Mouse (Mus musculus) cerebellum, postnatal 25 days (tissue): ENCODE measurements around the gene Tbc1d10a.

ENCODE experiments used
- DNase-seq, 2 experiments: peaks; one replicate each; pipeline ENCODE4 v3.0.0; 2021; ENCODE audit warnings: mixed read lengths in 2 of 2

Tbc1d10a gene

DNA sequence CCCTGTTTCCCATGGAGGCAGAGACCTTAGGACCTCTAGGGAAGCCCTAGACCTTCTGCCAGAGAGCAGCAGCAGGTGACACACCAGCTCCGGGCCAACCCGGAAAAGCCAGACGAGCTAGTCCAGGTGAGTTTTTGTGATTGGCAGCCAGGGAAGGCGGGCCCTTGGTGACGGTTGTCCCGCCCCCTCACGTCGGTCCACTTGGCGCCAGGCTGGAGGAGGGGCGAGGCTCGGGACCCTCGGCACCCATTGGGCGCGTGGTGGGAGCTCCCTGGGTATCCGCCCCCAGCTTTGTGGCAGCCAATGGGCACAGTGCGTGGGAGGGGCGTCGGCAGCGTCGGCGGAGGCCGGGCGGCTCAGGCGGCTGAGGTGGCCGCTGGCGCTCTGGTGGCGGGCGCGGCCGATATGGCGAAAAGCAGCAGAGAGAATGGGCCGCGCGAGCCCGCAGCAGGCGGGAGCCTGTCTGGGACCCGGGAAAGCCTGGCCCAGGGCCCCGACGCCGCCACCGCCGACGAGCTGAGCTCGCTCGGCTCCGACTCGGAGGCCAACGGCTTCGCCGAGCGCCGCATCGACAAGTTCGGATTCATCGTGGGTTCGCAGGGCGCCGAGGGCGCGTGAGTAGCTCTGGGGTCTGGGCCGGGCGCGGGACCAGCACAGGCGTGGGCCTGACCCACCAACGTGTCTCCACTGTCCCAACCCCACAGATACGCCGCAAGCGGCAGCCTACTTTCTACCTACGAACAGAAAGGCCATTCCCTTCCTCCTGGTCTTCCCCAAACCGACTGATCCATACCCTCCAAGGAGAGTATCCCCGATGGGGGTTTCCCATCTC is at the start of gene Tbc1d10a:
Tbc1d10a (plus strand) TSS at position 304 of the 832 bp plus-strand sequence.
- DNase-seq, result peak; percentile 98 to 99

DNA sequence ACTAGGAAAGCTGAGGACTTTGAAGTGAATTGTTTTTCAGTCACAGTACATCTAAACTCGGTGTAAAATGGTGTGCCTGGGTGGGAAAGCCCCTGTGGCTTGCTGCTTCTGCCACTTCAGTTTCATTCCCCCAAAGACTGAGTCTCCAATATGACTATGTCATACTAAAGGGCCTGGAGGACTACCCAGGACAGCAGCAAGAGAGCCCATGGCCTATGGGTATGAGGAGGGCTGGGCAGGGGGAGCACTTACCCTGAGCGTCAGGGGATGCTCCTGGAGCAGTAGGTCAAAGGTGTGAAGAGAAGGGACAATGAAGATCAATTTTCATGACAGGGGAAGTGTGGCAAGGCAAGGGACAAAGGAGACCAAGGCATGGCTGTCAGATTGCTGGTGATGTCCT is 47.6 kb upstream of the Tbc1d10a start:
- DNase-seq, result no peak

- DNase-seq, result no peak
Observed at GRCm38 (mm10) chr11:4141505-4141904, 45.1 kb upstream of the Tbc1d10a start.

GRCm38 (mm10) chr11:4142352-4142751 is 44.2 kb upstream of the Tbc1d10a start:
- no peak for DNase-seq

DNA sequence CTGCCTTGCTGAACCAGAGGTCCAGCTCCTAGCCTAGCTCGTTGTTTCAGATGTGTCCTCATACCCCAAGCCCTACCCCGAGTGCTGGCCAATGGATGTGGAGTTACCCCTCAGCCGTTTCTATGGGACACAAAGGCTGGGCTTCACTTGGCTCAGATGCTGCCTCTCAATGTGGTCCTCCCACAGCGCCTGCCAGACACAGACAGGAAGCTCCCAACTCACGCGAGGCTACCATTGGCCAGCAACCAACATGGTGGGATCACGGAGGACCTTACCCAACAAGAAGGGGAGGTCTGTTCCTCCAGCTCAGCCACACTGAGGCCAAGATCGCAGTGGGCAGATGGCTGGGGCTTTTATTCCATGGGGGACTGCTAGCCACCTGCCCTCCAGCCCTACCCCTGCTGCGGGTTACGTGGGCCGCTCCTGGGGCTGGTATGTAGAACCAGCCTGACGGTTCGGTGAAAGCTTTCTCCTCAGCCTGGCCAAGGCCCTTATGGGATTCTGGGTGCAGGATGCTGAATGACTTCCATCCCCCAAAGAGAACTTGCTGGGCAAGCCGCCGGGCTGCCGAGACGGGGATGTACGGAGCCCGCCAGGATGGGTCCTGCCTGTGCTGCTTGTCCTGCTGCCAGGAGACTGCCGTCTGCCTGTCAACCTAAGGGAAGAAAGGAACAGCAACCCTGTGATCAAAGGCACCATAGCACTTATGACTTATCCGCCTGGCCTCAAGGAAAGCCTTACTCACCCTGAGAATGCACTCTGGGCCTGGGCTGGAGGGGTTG is 43.1 kb upstream of the Tbc1d10a start:
- DNase-seq, result peak; percentile 36 to 48

GRCm38 (mm10) chr11:4146381-4146780 is 40.2 kb upstream of the Tbc1d10a start:
- DNase-seq, result no peak

DNA sequence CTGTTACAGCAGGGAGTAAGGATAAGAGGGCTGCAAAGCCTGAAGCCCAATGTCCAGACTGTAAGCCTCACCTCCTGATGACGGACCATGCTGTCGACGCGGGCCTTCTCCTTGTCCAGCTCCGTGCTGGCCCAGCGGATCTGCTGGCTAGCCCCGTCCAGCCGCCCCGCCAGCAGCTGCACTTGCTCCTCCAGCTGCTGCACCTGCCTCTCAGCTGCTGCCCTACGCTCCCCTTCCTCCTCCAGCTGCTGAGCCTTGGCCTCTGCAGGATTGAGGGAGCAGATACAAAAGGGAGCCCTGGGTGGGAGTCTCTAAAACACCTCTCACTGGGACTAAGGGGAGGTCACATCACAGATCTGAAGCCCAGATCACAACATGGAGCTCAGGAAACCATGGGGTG is 39.5 kb upstream of the Tbc1d10a start:
- DNase-seq, result no peak

DNA sequence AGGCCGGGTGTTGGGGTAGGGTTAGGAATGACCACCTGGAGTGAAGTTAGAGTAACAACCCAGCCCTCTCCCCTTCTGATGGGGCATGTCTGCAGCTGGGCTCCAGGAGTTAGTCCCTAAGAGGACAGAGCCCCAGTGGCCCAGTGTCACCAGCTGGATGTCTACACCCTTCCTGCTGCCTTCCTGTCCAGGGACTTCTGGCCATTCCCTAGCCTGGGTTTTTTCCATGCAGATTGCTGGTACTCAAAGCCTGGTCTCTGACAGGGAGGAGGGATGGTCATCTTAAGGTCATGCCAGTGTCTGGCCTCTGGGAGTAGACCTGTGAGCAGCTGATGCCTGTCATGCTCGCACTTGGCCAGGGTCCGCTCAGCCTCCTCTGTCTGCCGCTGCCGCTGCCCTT is 38.5 kb upstream of the Tbc1d10a start:
- no peak for DNase-seq

GRCm38 (mm10) chr11:4148536-4149156 is 37.9 kb upstream of the Tbc1d10a start:
- DNase-seq, result no peak

DNA sequence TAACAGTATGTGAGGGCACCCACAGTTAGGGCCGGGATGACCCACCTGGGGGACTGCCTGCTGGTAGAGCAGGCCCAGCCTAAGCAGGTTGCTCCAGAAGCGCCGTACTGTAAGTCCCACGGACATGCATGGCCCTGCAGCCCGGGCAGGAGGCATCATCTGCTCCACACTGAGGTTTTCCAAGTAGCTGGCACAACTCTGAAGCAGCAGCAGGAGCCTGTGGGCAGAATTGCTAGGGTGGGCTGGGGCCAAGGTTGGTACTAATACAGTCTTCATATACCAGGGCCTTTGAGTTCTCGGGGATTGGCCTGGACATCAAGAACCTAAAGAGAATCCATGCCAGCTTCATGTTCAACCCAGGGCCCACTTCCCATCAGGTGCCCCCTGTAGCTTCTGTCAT is 36.7 kb upstream of the Tbc1d10a start:
- no peak for DNase-seq

DNA sequence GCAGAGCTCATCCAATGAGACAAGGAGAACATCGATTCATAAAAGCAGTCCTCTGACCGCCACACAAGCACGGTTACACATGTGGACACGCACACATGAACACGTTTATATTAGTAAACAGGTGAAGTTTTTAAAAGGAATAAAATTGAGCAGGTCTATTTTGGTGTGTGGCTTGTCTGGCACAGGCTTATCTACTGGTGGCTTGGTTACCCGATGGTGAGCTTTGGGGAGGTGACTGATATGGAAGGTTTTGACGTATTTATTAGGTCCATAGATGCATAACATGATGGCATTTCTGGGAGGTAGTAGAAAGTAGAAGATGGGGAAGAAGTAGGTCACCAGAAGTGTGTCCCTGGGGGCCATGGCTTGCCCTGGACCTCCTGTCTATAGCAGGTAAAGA is 32.9 kb upstream of the Tbc1d10a start:
- no peak for DNase-seq

DNA sequence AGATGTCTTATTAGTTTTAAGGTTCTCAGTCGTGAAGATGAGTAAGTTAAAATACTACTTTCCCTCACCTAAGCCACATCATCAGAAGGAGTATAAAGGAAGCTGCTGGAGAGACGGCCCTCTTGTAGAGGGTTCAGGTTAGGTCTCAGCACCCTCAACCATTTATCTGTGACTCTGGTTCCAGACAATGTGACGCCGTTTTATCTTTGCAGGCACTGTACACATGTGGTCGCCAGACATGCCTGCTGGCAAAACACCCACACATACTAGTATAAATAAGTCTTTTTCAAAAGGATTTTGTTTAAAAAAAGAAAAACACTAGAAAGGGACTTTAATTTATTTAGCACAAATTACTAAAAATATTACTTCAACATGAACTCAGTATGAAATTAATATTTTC is 30.9 kb upstream of the Tbc1d10a start:
- no peak for DNase-seq

DNA sequence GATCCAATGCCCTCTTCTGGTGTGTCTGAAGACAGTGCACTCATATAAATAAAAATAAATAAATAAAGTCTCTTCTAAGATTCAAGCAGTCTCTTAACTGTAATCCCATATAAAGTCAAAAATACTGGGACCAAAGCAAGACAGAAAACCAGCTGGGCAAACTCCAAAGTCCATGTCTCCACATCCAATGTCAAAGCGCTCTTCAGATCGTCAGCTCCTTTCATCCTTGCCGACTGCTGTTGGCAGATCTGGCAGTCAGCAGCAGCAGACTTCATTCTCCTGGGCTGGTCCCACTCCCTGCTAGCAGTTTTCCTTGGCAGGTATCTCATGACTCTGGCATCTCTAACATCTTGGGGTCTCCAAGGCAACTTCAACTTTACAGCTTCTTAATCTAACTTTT is 27.9 kb upstream of the Tbc1d10a start:
- no peak for DNase-seq

GRCm38 (mm10) chr11:4159808-4160708 is 26.5 kb upstream of the Tbc1d10a start, which contains the start of the genes Ccdc157 and Sf3a1:
TSS of gene Ccdc157 (minus strand) at chr11:4160293.
TSS of gene Sf3a1 (plus strand) at chr11:4160350.
- DNase-seq, result peak; percentile 95 to 97

DNA sequence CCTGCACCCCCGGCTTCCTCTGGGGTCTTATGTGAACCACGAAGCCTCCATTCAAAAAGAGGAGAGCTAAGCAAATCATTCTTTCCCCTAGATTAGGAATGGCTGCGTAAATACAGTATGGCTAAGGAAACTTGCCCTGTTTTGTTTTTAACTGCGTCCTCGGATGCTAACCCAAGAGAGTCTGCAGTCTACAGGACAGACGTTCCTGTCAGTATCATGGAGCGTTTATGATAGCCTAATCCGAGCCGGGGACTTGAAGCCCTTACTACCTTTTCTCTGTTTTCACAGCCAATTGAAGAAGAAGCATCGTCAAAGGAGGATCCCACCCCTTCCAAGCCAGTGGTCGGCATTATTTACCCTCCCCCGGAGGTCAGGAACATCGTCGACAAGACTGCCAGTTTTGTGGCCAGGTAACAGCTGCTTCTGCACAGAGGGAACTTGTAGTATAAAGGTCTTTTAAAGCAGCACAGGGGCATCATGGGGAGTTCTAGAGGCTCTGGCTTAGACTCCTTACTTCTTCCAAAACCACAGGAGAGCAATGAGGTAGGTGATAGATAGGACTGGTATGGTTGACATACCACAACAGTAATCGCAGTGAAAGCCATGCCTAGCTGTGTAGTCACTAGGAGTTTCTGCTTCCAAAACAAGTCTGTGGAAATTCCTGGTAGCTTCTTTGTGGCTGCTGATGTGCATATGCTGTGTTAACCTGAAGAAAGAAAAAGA is 25.7 kb upstream of the Tbc1d10a start:
- no peak for DNase-seq

DNA sequence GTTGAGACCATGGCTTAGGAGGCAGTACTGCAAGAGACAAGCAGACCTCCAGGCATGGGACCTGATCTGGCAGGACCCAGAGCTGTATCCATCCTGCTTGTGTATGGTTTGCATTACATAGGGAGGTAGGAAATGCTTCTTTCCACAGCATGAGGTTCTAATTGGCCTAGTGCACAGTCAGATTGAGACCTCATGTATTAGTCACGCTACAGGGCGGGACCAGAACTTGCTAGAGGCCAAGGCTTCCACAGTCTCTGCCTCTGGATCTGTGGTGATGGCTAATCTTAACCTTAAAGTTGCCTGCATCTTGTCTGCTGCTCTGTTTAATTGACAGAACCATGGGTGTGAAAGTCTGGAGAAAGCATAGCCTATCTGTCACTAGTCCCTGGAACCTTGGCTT is 21.9 kb upstream of the Tbc1d10a start:
- DNase-seq, result no peak

GRCm38 (mm10) chr11:4166467-4167090 is 20.0 kb upstream of the Tbc1d10a start:
- DNase-seq, result no peak

- peak in 1 of 2 experiments; percentile 36 for DNase-seq
Observed at GRCm38 (mm10) chr11:4174586-4174985, 12.0 kb upstream of the Tbc1d10a start.

GRCm38 (mm10) chr11:4177716-4178115 is 8.9 kb upstream of the Tbc1d10a start:
- no peak for DNase-seq

DNA sequence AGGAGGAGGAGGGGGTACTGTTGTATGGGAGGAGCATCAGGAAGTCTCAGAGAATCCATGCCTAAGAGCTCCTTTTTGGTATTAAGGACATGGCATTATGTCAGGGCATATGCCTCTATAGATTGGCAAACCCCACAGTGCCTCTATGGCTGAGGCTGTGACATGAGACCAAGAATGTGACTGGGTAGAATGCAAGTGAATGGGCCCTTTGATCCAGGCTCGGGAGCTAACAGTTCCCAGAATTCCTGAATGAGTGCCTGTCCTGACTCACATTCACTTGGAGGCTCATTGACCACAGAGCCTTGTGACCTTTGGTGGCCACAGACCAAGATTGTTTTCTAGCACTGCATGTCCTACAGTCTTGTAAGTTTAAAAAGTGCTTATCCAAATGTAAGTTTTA is 4.5 kb upstream of the Tbc1d10a start:
- no peak for DNase-seq

- DNase-seq, result no peak
Observed at GRCm38 (mm10) chr11:4183511-4183910, 3.1 kb upstream of the Tbc1d10a start.
